Comparison of ENCODE assay signal across 23 mouse cellular contexts in genomic region chr17:41103980-41104379, GRCm38 (mm10).
"Had no signal": no experiment of that assay in that cellular context is flagged by ENCODE, and none has a peak within 500 bp of the region (broad histone marks: within the 10 kb centered on the region; RNA-seq: fewer than 3 reads in every experiment).

No protein-coding gene starts in this region.

- H3K9me3 ChIP-seq: heart, embryonic 13.5 days; heart, embryonic 15.5 days; limb, embryonic 13.5 days; limb, embryonic 15.5 days; liver, embryonic 12.5 days had no signal

- H3K4me2 ChIP-seq: heart, embryonic 11.5 days; heart, embryonic 13.5 days; heart, embryonic 15.5 days; hindbrain, embryonic 14.5 days; limb, embryonic 13.5 days; limb, embryonic 15.5 days; liver, embryonic 12.5 days had no signal

- H3K4me3 ChIP-seq: heart, adult 2 months; heart, embryonic 13.5 days; heart, embryonic 15.5 days; layer of hippocampus, adult 2 months; limb, embryonic 13.5 days; limb, embryonic 15.5 days; liver, embryonic 12.5 days had no signal

- H3K27ac ChIP-seq: heart, adult 2 months; heart, embryonic 13.5 days; heart, embryonic 15.5 days; hindbrain, embryonic 14.5 days; layer of hippocampus, adult 2 months; limb, embryonic 13.5 days; limb, embryonic 15.5 days; liver, embryonic 12.5 days; liver, embryonic 14.5 days had no signal

- H3K36me3 ChIP-seq: heart, embryonic 13.5 days; heart, embryonic 15.5 days; limb, embryonic 13.5 days; limb, embryonic 15.5 days; liver, embryonic 12.5 days had no signal

- ATAC-seq: intestine, embryonic 16.5 days; liver, embryonic 12.5 days had no signal

- H3K4me1 ChIP-seq: heart, embryonic 13.5 days; heart, embryonic 15.5 days; limb, embryonic 13.5 days; limb, embryonic 15.5 days; liver, embryonic 12.5 days had no signal

- H3K27me3 ChIP-seq: heart, embryonic 13.5 days; heart, embryonic 15.5 days; limb, embryonic 13.5 days; limb, embryonic 15.5 days; liver, embryonic 12.5 days had no signal

- DNase-seq: gastrocnemius, postnatal 14 days; gastrocnemius, postnatal 36 days; heart, adult 11 months; heart, adult 2 months; heart, postnatal 14 days; heart, postnatal 36 days; kidney, adult 11 months; kidney, adult 2 months; kidney, postnatal 10 days; kidney, postnatal 25 days; kidney, postnatal 4 days; layer of hippocampus, postnatal 36 days; left cerebral cortex, postnatal 4 days had no signal

- H3K9ac ChIP-seq: heart, embryonic 13.5 days; heart, embryonic 15.5 days; hindbrain, embryonic 14.5 days; limb, embryonic 13.5 days; limb, embryonic 15.5 days; liver, embryonic 12.5 days; liver, embryonic 14.5 days had no signal
